Mouse (Mus musculus) ES-Bruce4 (cell line): ENCODE results near the gene Cars2.

Experiments
- CTCF ChIP-seq: IDR thresholded peaks from one replicate; pipeline ENCODE4 v1.8.1; 2011; ENCODE audit warnings: low read depth, low read length
- POLR2A ChIP-seq: IDR thresholded peaks from one replicate; pipeline ENCODE4 v1.8.1; 2011; ENCODE audit warnings: low read length; ENCODE audit not compliant: insufficient read depth

DNA sequence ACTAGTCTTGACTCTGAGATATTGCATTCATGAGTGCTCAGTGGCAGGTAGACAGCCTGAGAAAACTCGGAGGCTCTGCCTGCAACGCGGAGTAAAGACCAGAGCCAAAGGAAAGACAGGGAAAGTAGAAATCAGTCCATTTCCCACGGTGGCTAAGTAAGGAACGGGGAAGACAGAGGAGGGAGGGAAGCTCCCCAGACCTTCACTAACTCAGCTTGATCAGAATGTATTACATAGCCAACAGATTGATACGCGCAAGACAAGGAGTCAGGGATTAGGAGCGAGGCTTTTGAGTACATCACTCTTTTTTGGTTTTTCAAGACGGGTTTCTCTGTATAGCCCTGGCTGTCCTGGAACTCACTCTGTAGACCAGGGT lies 73.4 kb downstream of the Cars2 start:
- no peak for TF ChIP-seq CTCF
- TF ChIP-seq POLR2A: no peak
